Mouse (Mus musculus): ENCODE measurements around the gene Gnpat. TPM values are rescaled to one million over a fixed set of nuclear protein-coding genes. Genes with fewer than 3 reads are reported as not detected.

Gnpat gene
- polyA plus RNA-seq, 1 experiment from 2014 or later = 119 TPM

- peaks cover 92% of the 10 kb centered on the region for H3K36me3 ChIP-seq
- H3K4me3 ChIP-seq (replicated peaks) = no peak overlapping the region
- no peak overlapping the region for H3K27ac ChIP-seq
- no peaks in the 10 kb centered on the region for H3K4me1 ChIP-seq (replicated peaks)
- H3K27me3 ChIP-seq = no peaks in the 10 kb centered on the region
- 80% methylated on average over 2 of the region's 2 CpGs for WGBS
- H3K9me3 ChIP-seq = no peaks in the 10 kb centered on the region
- no peak for ATAC-seq (ENCODE audit: insufficient number of reproducible peaks, insufficient read depth, low FRiP score, low TSS enrichment, low read depth)
- no peak overlapping the region for H3K4me2 ChIP-seq
- H3K9ac ChIP-seq (replicated peaks) = no peak overlapping the region
Observed at GRCm38 (mm10) chr8:124905482-124905881, 42.6 kb downstream of the Gnpat start.

- H3K9me3 ChIP-seq = no peaks in the 10 kb centered on the region
- no peak for ATAC-seq (ENCODE audit: insufficient number of reproducible peaks, insufficient read depth, low FRiP score, low TSS enrichment, low read depth)
- no peak overlapping the region for H3K27ac ChIP-seq
- H3K9ac ChIP-seq (replicated peaks) = no peak overlapping the region
- H3K4me3 ChIP-seq (replicated peaks) = no peak overlapping the region
- H3K27me3 ChIP-seq = no peaks in the 10 kb centered on the region
- WGBS = 90% methylated on average over 16 of the region's 16 CpGs
- no peak overlapping the region for H3K4me2 ChIP-seq
- H3K36me3 ChIP-seq = peaks cover 98% of the 10 kb centered on the region
- H3K4me1 ChIP-seq (replicated peaks) = no peaks in the 10 kb centered on the region
Observed at GRCm38 (mm10) chr8:124909936-124910335, 47.1 kb downstream of the Gnpat start.

- H3K36me3 ChIP-seq = peaks cover 99% of the 10 kb centered on the region
- no peaks in the 10 kb centered on the region for H3K27me3 ChIP-seq
- no peaks in the 10 kb centered on the region for H3K4me1 ChIP-seq (replicated peaks)
- no peak overlapping the region for H3K27ac ChIP-seq
- H3K4me3 ChIP-seq (replicated peaks) = no peak overlapping the region
- H3K4me2 ChIP-seq = no peak overlapping the region
- no peak for ATAC-seq (ENCODE audit: insufficient number of reproducible peaks, insufficient read depth, low FRiP score, low TSS enrichment, low read depth)
- 86% methylated on average over 10 of the region's 10 CpGs for WGBS
- no peaks in the 10 kb centered on the region for H3K9me3 ChIP-seq
- H3K9ac ChIP-seq (replicated peaks) = no peak overlapping the region
Observed at GRCm38 (mm10) chr8:124910349-124910748, 47.5 kb downstream of the Gnpat start.

- Histone ChIP-seq H3K4me3 (replicated peaks) (no peak overlapping the region), H3K4me1 (replicated peaks) (no peaks in the 10 kb centered on the region), H3K27me3 (no peaks in the 10 kb centered on the region), H3K9me3 (no peaks in the 10 kb centered on the region), H3K9ac (replicated peaks) (no peak overlapping the region), H3K4me2 (no peak overlapping the region), H3K36me3 (peaks cover 83% of the 10 kb centered on the region), H3K27ac (no peak overlapping the region)
- 78% methylated on average over 17 of the region's 17 CpGs for WGBS
- no peak for ATAC-seq (ENCODE audit: insufficient number of reproducible peaks, insufficient read depth, low FRiP score, low TSS enrichment, low read depth)
Observed at GRCm38 (mm10) chr8:124911938-124912872, 49.4 kb downstream of the Gnpat start.

- peaks cover 65% of the 10 kb centered on the region for H3K36me3 ChIP-seq
- 96% methylated on average over 5 of the region's 5 CpGs for WGBS
- no peak overlapping the region for H3K9ac ChIP-seq (replicated peaks)
- no peak overlapping the region for H3K4me2 ChIP-seq
- H3K9me3 ChIP-seq = no peaks in the 10 kb centered on the region
- H3K4me3 ChIP-seq (replicated peaks) = no peak overlapping the region
- no peaks in the 10 kb centered on the region for H3K4me1 ChIP-seq (replicated peaks)
- H3K27ac ChIP-seq = no peak overlapping the region
- ATAC-seq (ENCODE audit: insufficient number of reproducible peaks, insufficient read depth, low FRiP score, low TSS enrichment, low read depth) = no peak
- H3K27me3 ChIP-seq = no peaks in the 10 kb centered on the region
Observed at GRCm38 (mm10) chr8:124914061-124914460, 51.2 kb downstream of the Gnpat start.

- no peaks in the 10 kb centered on the region for H3K27me3 ChIP-seq
- peaks cover 7% of the 10 kb centered on the region for H3K4me1 ChIP-seq (replicated peaks)
- no peak overlapping the region for H3K4me2 ChIP-seq
- WGBS = 83% methylated on average over 18 of the region's 18 CpGs
- H3K4me3 ChIP-seq (replicated peaks) = no peak overlapping the region
- peaks cover 27% of the 10 kb centered on the region for H3K36me3 ChIP-seq
- no peaks in the 10 kb centered on the region for H3K9me3 ChIP-seq
- no peak for ATAC-seq (ENCODE audit: insufficient number of reproducible peaks, insufficient read depth, low FRiP score, low TSS enrichment, low read depth)
- H3K27ac ChIP-seq = no peak overlapping the region
- no peak overlapping the region for H3K9ac ChIP-seq (replicated peaks)
Observed at GRCm38 (mm10) chr8:124917741-124918484, 55.1 kb downstream of the Gnpat start.

- Histone ChIP-seq H3K9me3 (no peaks in the 10 kb centered on the region), H3K4me2 (no peak overlapping the region), H3K4me1 (replicated peaks) (peaks cover 7% of the 10 kb centered on the region), H3K9ac (replicated peaks) (no peak overlapping the region), H3K36me3 (0 out of 2 replicates have a peak, but pooled peaks cover 6% of the 10 kb centered on the region), H3K27me3 (no peaks in the 10 kb centered on the region), H3K4me3 (replicated peaks) (no peak overlapping the region), H3K27ac (no peak overlapping the region)
- ATAC-seq (ENCODE audit: insufficient number of reproducible peaks, insufficient read depth, low FRiP score, low TSS enrichment, low read depth) = no peak
- WGBS = 84% methylated on average over 18 of the region's 18 CpGs
Observed at GRCm38 (mm10) chr8:124921369-124922279, 58.8 kb downstream of the Gnpat start.

- Histone ChIP-seq H3K27me3 (no peaks in the 10 kb centered on the region), H3K9ac (replicated peaks) (no peak overlapping the region), H3K9me3 (no peaks in the 10 kb centered on the region), H3K4me3 (replicated peaks) (no peak overlapping the region), H3K4me1 (replicated peaks) (peaks cover 7% of the 10 kb centered on the region), H3K27ac (no peak overlapping the region), H3K4me2 (no peak overlapping the region), H3K36me3 (peaks cover 14% of the 10 kb centered on the region; the same call in 1 of the 2 replicates)
- no peak for ATAC-seq (ENCODE audit: insufficient number of reproducible peaks, insufficient read depth, low FRiP score, low TSS enrichment, low read depth)
- 85% methylated on average over 11 of the region's 11 CpGs for WGBS
Observed at GRCm38 (mm10) chr8:124922490-124923089, 59.8 kb downstream of the Gnpat start.

GRCm38 (mm10) chr8:124923971-124924652, 61.3 kb downstream of the Gnpat start:
- peaks cover 7% of the 10 kb centered on the region for H3K4me1 ChIP-seq (replicated peaks)
- H3K4me3 ChIP-seq (replicated peaks) = no peak overlapping the region
- no peaks in the 10 kb centered on the region for H3K9me3 ChIP-seq
- no peak overlapping the region for H3K9ac ChIP-seq (replicated peaks)
- H3K27me3 ChIP-seq = no peaks in the 10 kb centered on the region
- H3K27ac ChIP-seq = no peak overlapping the region
- 83% methylated on average over 15 of the region's 15 CpGs for WGBS
- peaks cover 15% of the 10 kb centered on the region; the same call in 1 of the 2 replicates for H3K36me3 ChIP-seq
- ATAC-seq (ENCODE audit: insufficient number of reproducible peaks, insufficient read depth, low FRiP score, low TSS enrichment, low read depth) = no peak
- H3K4me2 ChIP-seq = no peak overlapping the region
